Mouse (Mus musculus): ENCODE measurements around the gene Klf4.

DNA sequence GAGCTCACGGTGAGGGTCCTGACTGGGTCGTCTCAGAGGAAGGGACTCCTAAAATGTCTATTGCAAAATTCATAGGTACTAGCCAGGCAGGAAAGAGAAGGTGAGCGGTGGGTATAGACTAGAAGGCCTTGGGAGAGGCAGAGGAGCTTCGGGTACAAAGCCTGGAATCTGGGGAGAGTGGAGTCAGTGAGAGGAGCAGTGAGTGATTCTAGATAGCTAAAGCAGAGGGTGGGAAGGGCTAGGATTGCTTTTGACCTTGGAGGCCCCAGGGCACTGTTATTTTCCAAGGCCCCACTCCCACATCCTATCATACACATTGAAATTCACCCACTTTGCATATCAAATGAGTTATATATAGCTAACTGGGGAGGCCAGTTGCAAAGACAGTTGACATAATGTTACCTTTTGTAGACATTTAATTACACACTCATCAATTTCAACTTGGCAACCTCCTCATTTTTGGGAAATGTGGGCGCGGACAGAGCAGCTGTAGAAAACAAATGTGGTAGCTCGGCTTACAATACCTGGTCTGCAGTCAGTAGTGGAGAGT is 55.0 kb downstream of the Klf4 start:
- TF ChIP-seq EP300 (IDR thresholded peaks at IDR 0.05; ENCODE audit: low read depth) (no peak), CTCF (IDR thresholded peaks at IDR 0.05; ENCODE audit: low read depth) (no peak)

All from liver, embryonic 14.5 days (tissue).